Mouse (Mus musculus): ENCODE results near the gene Dock2. TPM values are rescaled to one million over a fixed set of nuclear protein-coding genes. Genes with fewer than 3 reads are reported as not detected.

Gene Dock2
- polyA plus RNA-seq, 1 experiment from 2014 or later = 0.52 TPM

DNA sequence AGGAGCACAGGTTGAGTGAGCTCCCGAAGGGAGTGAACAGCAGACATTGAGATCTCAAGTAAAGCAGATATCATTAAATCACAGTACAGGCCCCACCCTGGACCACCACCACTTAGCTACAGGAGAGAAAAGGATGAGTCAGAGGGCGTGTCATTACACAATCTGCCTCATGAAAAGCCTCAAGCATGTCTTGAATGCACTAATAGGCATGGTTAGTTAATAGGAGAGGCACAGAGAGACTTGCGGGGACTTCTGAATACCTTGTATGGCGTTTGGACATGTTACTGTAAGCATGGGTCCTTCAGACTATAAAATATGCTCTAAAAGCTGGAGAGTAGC lies 78.6 kb downstream of the Dock2 start:
- no peaks in the 10 kb centered on the region for H3K36me3 ChIP-seq
- 79% methylated on average over 4 of the region's 4 CpGs for WGBS
- H3K4me3 ChIP-seq = no peak overlapping the region
- peaks cover 6% of the 10 kb centered on the region for H3K4me1 ChIP-seq (replicated peaks)
- H3K27me3 ChIP-seq (ENCODE audit: insufficient read depth, poor library complexity, severe bottlenecking) = no peaks in the 10 kb centered on the region
- DNase-seq (ENCODE audit: low spot score) = no peak
- no peaks in the 10 kb centered on the region for H3K9me3 ChIP-seq
- no peak overlapping the region for H3K27ac ChIP-seq

DNA sequence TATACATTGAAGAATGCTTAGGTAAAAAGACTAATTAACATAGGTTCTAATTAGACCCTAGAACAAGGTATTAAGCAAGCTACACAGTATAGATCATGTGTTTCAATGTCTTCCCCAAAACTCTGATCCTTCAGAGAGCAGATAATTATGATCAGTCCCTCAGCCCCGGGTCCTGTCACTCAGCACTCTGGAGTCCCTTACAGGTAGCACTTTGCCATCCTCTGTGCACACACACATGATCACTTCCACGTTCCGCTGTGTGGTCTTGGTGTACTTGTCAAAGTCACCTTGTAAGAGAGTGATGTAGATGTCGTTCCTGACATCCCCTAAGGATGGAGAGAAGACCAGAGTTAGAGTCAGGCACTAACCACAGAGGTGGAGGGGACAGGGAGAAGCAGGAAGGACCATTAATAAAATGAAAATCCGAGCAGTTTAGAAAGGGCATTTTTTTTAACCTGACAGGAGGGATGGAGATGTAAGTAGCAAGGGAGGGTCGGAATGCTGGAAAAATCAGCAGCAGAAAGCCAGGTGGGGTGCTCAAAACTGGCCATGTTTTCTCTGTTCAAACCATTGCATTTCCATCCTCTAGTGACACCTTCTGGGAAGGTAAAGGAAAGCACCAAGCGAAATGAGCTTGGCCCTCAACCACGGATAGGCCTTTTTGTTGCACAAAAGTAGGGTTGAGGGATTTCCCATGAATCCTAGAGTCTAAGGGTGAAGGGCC lies 79.1 kb downstream of the Dock2 start:
- H3K4me1 ChIP-seq (replicated peaks) = peaks cover 1% of the 10 kb centered on the region; the same call in 1 of the 2 replicates
- no peak overlapping the region for H3K4me3 ChIP-seq
- no peaks in the 10 kb centered on the region for H3K36me3 ChIP-seq
- WGBS = 61% methylated on average over 8 of the region's 8 CpGs
- DNase-seq (ENCODE audit: low spot score) = no peak
- H3K27ac ChIP-seq = no peak overlapping the region
- H3K9me3 ChIP-seq = no peaks in the 10 kb centered on the region
- no peaks in the 10 kb centered on the region for H3K27me3 ChIP-seq (ENCODE audit: insufficient read depth, poor library complexity, severe bottlenecking)

DNA sequence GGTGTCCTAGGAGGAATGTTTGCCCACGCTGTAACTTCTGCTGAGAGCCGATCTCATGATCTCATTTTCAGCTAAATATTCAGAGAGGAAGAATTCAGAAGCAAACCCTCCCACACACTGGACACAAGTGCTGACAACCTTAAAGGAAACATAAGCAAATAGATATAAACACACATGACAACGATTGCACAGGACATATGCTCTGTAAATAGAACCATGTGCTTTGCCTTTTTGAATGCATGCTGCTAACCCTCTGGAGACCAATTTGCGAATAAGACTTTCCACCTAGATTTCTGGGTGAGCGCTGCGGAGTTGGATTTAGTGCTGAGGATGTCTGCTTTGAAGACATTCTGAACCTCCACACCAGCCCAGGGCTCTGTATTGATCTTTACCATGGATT lies 79.8 kb downstream of the Dock2 start:
- Histone ChIP-seq H3K4me1 (replicated peaks) (no peaks in the 10 kb centered on the region), H3K36me3 (no peaks in the 10 kb centered on the region), H3K27me3 (ENCODE audit: insufficient read depth, poor library complexity, severe bottlenecking) (no peaks in the 10 kb centered on the region), H3K9me3 (no peaks in the 10 kb centered on the region), H3K27ac (no peak overlapping the region), H3K4me3 (no peak overlapping the region)
- no peak for DNase-seq (ENCODE audit: low spot score)
- 72% methylated on average over 6 of the region's 6 CpGs for WGBS

- H3K9me3 ChIP-seq = no peaks in the 10 kb centered on the region
- WGBS = 51% methylated on average over 8 of the region's 8 CpGs
- H3K4me3 ChIP-seq = no peak overlapping the region
- no peak overlapping the region for H3K27ac ChIP-seq
- no peaks in the 10 kb centered on the region for H3K36me3 ChIP-seq
- no peaks in the 10 kb centered on the region for H3K27me3 ChIP-seq (ENCODE audit: insufficient read depth, poor library complexity, severe bottlenecking)
- DNase-seq (ENCODE audit: low spot score) = no peak
- no peaks in the 10 kb centered on the region for H3K4me1 ChIP-seq (replicated peaks)
These were observed 101.9 kb downstream of the Dock2 start for GRCm38 (mm10) chr11:34681790-34682189.

- Histone ChIP-seq H3K27ac (no peak overlapping the region), H3K4me3 (no peak overlapping the region), H3K4me1 (replicated peaks) (no peaks in the 10 kb centered on the region), H3K9me3 (peaks cover 10% of the 10 kb centered on the region), H3K27me3 (ENCODE audit: insufficient read depth, poor library complexity, severe bottlenecking) (no peaks in the 10 kb centered on the region), H3K36me3 (no peaks in the 10 kb centered on the region)
- DNase-seq (ENCODE audit: low spot score) = no peak
- 74% methylated on average over 7 of the region's 7 CpGs for WGBS
These were observed 239.1 kb downstream of the Dock2 start for GRCm38 (mm10) chr11:34544631-34545030.

DNA sequence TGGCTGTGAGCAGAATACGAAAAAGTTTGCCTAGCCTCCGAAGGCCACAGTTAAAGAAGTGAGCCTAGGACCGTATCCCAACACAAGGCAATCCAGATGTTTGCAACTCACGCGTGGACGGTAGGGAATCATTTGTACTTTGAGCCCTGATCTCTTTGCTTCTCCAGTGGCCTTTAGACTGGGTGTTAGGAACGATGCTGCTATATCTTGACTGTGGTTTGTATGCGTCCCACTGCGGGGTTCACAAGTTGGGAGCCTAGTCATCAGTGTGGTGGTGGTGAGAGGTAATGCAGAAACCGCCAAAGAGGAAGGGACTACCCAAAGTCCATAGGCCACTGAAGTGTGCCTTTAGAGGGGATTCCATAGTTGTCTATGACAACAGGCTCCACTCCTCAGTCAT lies 251.6 kb downstream of the Dock2 start:
- no peak overlapping the region for H3K27ac ChIP-seq
- WGBS = 94% methylated on average over 10 of the region's 10 CpGs
- H3K4me1 ChIP-seq (replicated peaks) = no peaks in the 10 kb centered on the region
- H3K27me3 ChIP-seq (ENCODE audit: insufficient read depth, poor library complexity, severe bottlenecking) = no peaks in the 10 kb centered on the region
- no peak for DNase-seq (ENCODE audit: low spot score)
- no peaks in the 10 kb centered on the region for H3K36me3 ChIP-seq
- no peak overlapping the region for H3K4me3 ChIP-seq
- no peaks in the 10 kb centered on the region for H3K9me3 ChIP-seq

DNA sequence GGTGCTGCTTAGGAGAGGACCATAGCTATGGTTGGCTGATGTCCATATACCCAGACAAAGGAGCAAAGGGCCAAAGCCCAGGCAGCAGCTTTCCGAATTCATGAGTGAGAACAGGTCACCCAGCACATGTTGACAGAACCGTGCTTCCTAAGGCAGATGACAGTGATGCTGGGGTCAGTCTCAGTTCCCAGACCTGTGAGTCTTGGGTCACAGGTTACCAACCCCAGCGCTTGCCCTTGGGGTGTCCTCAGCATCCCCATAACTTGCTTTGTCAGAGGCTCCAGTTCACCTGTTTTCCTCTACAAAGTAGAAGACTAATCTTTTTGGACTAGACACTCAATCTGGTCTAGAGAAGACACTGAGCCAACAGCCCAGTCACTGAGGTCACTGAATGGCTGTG lies 252.7 kb downstream of the Dock2 start:
- DNase-seq (ENCODE audit: low spot score) = no peak
- Histone ChIP-seq H3K9me3 (no peaks in the 10 kb centered on the region), H3K27ac (no peak overlapping the region), H3K36me3 (no peaks in the 10 kb centered on the region), H3K4me1 (replicated peaks) (no peaks in the 10 kb centered on the region), H3K4me3 (no peak overlapping the region), H3K27me3 (ENCODE audit: insufficient read depth, poor library complexity, severe bottlenecking) (no peaks in the 10 kb centered on the region)
- WGBS = 91% methylated on average over 3 of the region's 3 CpGs

- H3K9me3 ChIP-seq = no peaks in the 10 kb centered on the region
These were observed 255.7 kb downstream of the Dock2 start for GRCm38 (mm10) chr11:34528006-34528405.

GRCm38 (mm10) chr11:34527238-34527637 lies 256.5 kb downstream of the Dock2 start:
- 92% methylated on average over 5 of the region's 5 CpGs for WGBS
- Histone ChIP-seq H3K4me3 (no peak overlapping the region), H3K9me3 (no peaks in the 10 kb centered on the region)

More at GRCm38 (mm10) chr11:34528006-34528405, 255.7 kb downstream of the Dock2 start:
- no peak for DNase-seq (ENCODE audit: low spot score)
- Histone ChIP-seq H3K4me3 (no peak overlapping the region), H3K4me1 (replicated peaks) (no peaks in the 10 kb centered on the region), H3K36me3 (no peaks in the 10 kb centered on the region), H3K27ac (no peak overlapping the region), H3K27me3 (ENCODE audit: insufficient read depth, poor library complexity, severe bottlenecking) (no peaks in the 10 kb centered on the region)
- WGBS = 92% methylated on average over 4 of the region's 4 CpGs

GRCm38 (mm10) chr11:34525096-34525891 lies 258.4 kb downstream of the Dock2 start:
- no peak overlapping the region for H3K4me3 ChIP-seq
- H3K27me3 ChIP-seq (ENCODE audit: insufficient read depth, poor library complexity, severe bottlenecking) = no peaks in the 10 kb centered on the region
- WGBS = 82% methylated on average over 7 of the region's 7 CpGs
- no peaks in the 10 kb centered on the region for H3K4me1 ChIP-seq (replicated peaks)
- H3K27ac ChIP-seq = no peak overlapping the region
- no peaks in the 10 kb centered on the region for H3K9me3 ChIP-seq
- no peak for DNase-seq (ENCODE audit: low spot score)
- H3K36me3 ChIP-seq = no peaks in the 10 kb centered on the region

More at GRCm38 (mm10) chr11:34527238-34527637, 256.5 kb downstream of the Dock2 start:
- H3K27ac ChIP-seq = no peak overlapping the region
- no peaks in the 10 kb centered on the region for H3K4me1 ChIP-seq (replicated peaks)
- no peak for DNase-seq (ENCODE audit: low spot score)
- H3K36me3 ChIP-seq = no peaks in the 10 kb centered on the region
- H3K27me3 ChIP-seq (ENCODE audit: insufficient read depth, poor library complexity, severe bottlenecking) = no peaks in the 10 kb centered on the region

DNA sequence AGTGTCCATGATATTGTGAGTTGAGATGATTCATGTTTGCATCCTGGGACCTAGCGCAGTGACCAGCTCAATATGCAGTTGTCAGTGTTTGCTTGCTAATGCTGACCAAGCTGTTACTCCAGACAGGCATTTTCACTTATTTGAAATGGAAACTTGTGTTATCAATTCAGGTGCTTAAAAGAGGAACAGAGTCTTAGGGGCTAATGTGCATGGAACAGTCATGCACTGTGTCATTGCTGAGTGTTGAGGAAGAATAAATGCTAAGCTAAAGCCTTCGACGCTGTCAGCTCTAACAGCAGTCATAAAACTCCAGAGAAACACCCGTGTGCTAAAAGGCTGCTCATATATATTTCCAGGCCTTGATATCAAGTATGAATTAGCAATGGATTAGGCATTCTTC lies 259.1 kb downstream of the Dock2 start:
- Histone ChIP-seq H3K27me3 (ENCODE audit: insufficient read depth, poor library complexity, severe bottlenecking) (no peaks in the 10 kb centered on the region), H3K4me3 (no peak overlapping the region), H3K36me3 (no peaks in the 10 kb centered on the region), H3K9me3 (no peaks in the 10 kb centered on the region), H3K27ac (no peak overlapping the region), H3K4me1 (replicated peaks) (no peaks in the 10 kb centered on the region)
- DNase-seq (ENCODE audit: low spot score) = no peak
- WGBS = 91% methylated on average over 4 of the region's 4 CpGs

GRCm38 (mm10) chr11:34518566-34518965 lies 265.1 kb downstream of the Dock2 start:
- no peak overlapping the region for H3K27ac ChIP-seq
- H3K9me3 ChIP-seq = no peaks in the 10 kb centered on the region
- 76% methylated on average over 5 of the region's 5 CpGs for WGBS
- no peak overlapping the region for H3K4me3 ChIP-seq
- no peaks in the 10 kb centered on the region for H3K36me3 ChIP-seq
- DNase-seq (ENCODE audit: low spot score) = no peak
- H3K4me1 ChIP-seq (replicated peaks) = peaks cover 6% of the 10 kb centered on the region; the same call in 1 of the 2 replicates
- H3K27me3 ChIP-seq (ENCODE audit: insufficient read depth, poor library complexity, severe bottlenecking) = no peaks in the 10 kb centered on the region

- Histone ChIP-seq H3K27me3 (ENCODE audit: insufficient read depth, poor library complexity, severe bottlenecking) (no peaks in the 10 kb centered on the region), H3K27ac (no peak overlapping the region), H3K36me3 (no peaks in the 10 kb centered on the region), H3K4me3 (no peak overlapping the region), H3K9me3 (no peaks in the 10 kb centered on the region), H3K4me1 (replicated peaks) (peaks cover 6% of the 10 kb centered on the region; the same call in 1 of the 2 replicates)
- no peak for DNase-seq (ENCODE audit: low spot score)
- 75% methylated on average over 2 of the region's 2 CpGs for WGBS
These were observed 266.7 kb downstream of the Dock2 start for GRCm38 (mm10) chr11:34516971-34517370.

Data from hindbrain, embryonic 10.5 days (tissue).